Mouse (Mus musculus): ENCODE data around the gene Tnfrsf26. TPM values are rescaled to one million over a fixed set of nuclear protein-coding genes. Genes with fewer than 3 reads are reported as not detected.

The Tnfrsf26 gene
- polyA plus RNA-seq, 1 experiment from 2014 or later, result 0.48 TPM

GRCm38 (mm10) chr7:143583025-143583424 lies 45.5 kb downstream of the Tnfrsf26 start:
- Histone ChIP-seq H3K27ac (ENCODE audit: low read length) (no peak overlapping the region), H3K36me3 (ENCODE audit: control insufficient read depth, insufficient read depth, low read length) (peaks cover 23% of the 10 kb centered on the region)
- WGBS, result 89% methylated on average over 5 of the region's 5 CpGs

GRCm38 (mm10) chr7:143575751-143576150 lies 52.8 kb downstream of the Tnfrsf26 start:
- Histone ChIP-seq H3K9me3 (ENCODE audit: control insufficient read depth, low read length) (no peaks in the 10 kb centered on the region), H3K9ac (ENCODE audit: low read length) (no peak overlapping the region), H3K27ac (ENCODE audit: low read length) (no peak overlapping the region), H3K4me3 (ENCODE audit: low read length) (no peak overlapping the region), H3K4me1 (replicated peaks; ENCODE audit: control insufficient read depth, insufficient read depth, low read length) (no peaks in the 10 kb centered on the region), H3K27me3 (ENCODE audit: control insufficient read depth, insufficient read depth, low read depth, low read length) (no peaks in the 10 kb centered on the region), H3K36me3 (ENCODE audit: control insufficient read depth, insufficient read depth, low read length) (peaks cover 50% of the 10 kb centered on the region), H3K4me2 (ENCODE audit: low read depth, low read length) (no peak overlapping the region)
- WGBS, result 94% methylated on average over 11 of the region's 11 CpGs
- ATAC-seq (ENCODE audit: low read depth), result no peak

More at GRCm38 (mm10) chr7:143583025-143583424, 45.5 kb downstream of the Tnfrsf26 start:
- Histone ChIP-seq H3K4me3 (ENCODE audit: low read length) (no peak overlapping the region), H3K9me3 (ENCODE audit: control insufficient read depth, low read length) (no peaks in the 10 kb centered on the region), H3K4me2 (ENCODE audit: low read depth, low read length) (no peak overlapping the region), H3K4me1 (replicated peaks; ENCODE audit: control insufficient read depth, insufficient read depth, low read length) (no peaks in the 10 kb centered on the region), H3K9ac (ENCODE audit: low read length) (no peak overlapping the region), H3K27me3 (ENCODE audit: control insufficient read depth, insufficient read depth, low read depth, low read length) (no peaks in the 10 kb centered on the region)
- no peak for ATAC-seq (ENCODE audit: low read depth)

- no peaks in the 10 kb centered on the region for H3K4me1 ChIP-seq (replicated peaks; ENCODE audit: control insufficient read depth, insufficient read depth, low read length)
- H3K27me3 ChIP-seq (ENCODE audit: control insufficient read depth, insufficient read depth, low read depth, low read length), result no peaks in the 10 kb centered on the region
- H3K9me3 ChIP-seq (ENCODE audit: control insufficient read depth, low read length), result no peaks in the 10 kb centered on the region
- no peak overlapping the region for H3K27ac ChIP-seq (ENCODE audit: low read length)
- peaks cover 43% of the 10 kb centered on the region for H3K36me3 ChIP-seq (ENCODE audit: control insufficient read depth, insufficient read depth, low read length)
- 90% methylated on average over 3 of the region's 3 CpGs for WGBS
- H3K4me3 ChIP-seq (ENCODE audit: low read length), result no peak overlapping the region
- no peak overlapping the region for H3K9ac ChIP-seq (ENCODE audit: low read length)
- no peak overlapping the region for H3K4me2 ChIP-seq (ENCODE audit: low read depth, low read length)
- no peak for ATAC-seq (ENCODE audit: low read depth)
Observed at GRCm38 (mm10) chr7:143565648-143566039, 62.9 kb downstream of the Tnfrsf26 start.

- Histone ChIP-seq H3K9ac (ENCODE audit: low read length) (no peak overlapping the region), H3K4me2 (ENCODE audit: low read depth, low read length) (no peak overlapping the region), H3K4me1 (replicated peaks; ENCODE audit: control insufficient read depth, insufficient read depth, low read length) (no peaks in the 10 kb centered on the region), H3K4me3 (ENCODE audit: low read length) (no peak overlapping the region), H3K36me3 (ENCODE audit: control insufficient read depth, insufficient read depth, low read length) (peaks cover 39% of the 10 kb centered on the region), H3K27me3 (ENCODE audit: control insufficient read depth, insufficient read depth, low read depth, low read length) (no peaks in the 10 kb centered on the region), H3K27ac (ENCODE audit: low read length) (no peak overlapping the region), H3K9me3 (ENCODE audit: control insufficient read depth, low read length) (no peaks in the 10 kb centered on the region)
- no peak for ATAC-seq (ENCODE audit: low read depth)
- 90% methylated on average over 6 of the region's 6 CpGs for WGBS
Observed at GRCm38 (mm10) chr7:143565015-143565647, 63.4 kb downstream of the Tnfrsf26 start.

GRCm38 (mm10) chr7:143563787-143564186 lies 64.7 kb downstream of the Tnfrsf26 start:
- H3K4me2 ChIP-seq (ENCODE audit: low read depth, low read length), result no peak overlapping the region
- no peak overlapping the region for H3K4me3 ChIP-seq (ENCODE audit: low read length)
- WGBS, result 83% methylated on average over 5 of the region's 5 CpGs
- H3K4me1 ChIP-seq (replicated peaks; ENCODE audit: control insufficient read depth, insufficient read depth, low read length), result no peaks in the 10 kb centered on the region
- peaks cover 37% of the 10 kb centered on the region for H3K36me3 ChIP-seq (ENCODE audit: control insufficient read depth, insufficient read depth, low read length)
- no peak overlapping the region for H3K27ac ChIP-seq (ENCODE audit: low read length)
- H3K27me3 ChIP-seq (ENCODE audit: control insufficient read depth, insufficient read depth, low read depth, low read length), result no peaks in the 10 kb centered on the region
- H3K9me3 ChIP-seq (ENCODE audit: control insufficient read depth, low read length), result no peaks in the 10 kb centered on the region
- ATAC-seq (ENCODE audit: low read depth), result no peak
- no peak overlapping the region for H3K9ac ChIP-seq (ENCODE audit: low read length)

Small RNAs within 50 kb of the gene (microRNA-seq; reads per million reads assigned to microRNA genes)
- gene Mir7064, result 0.79 reads per million

Other genes with a start within 250 kb of the Tnfrsf26 start
- 434 and 478 TPM in 2 replicates for gene Cdkn1c, start 167.7 kb downstream of the Tnfrsf26 start, polyA plus RNA-seq (2015; fragmentation: Nextera tagmentation; extraction: Ambion mirVana)
- 3.5 and 5.4 TPM in 2 replicates for gene Slc22a18, start 155.0 kb downstream of the Tnfrsf26 start, polyA plus RNA-seq (2015; fragmentation: Nextera tagmentation; extraction: Ambion mirVana)
- gene Phlda2, start 125.6 kb downstream of the Tnfrsf26 start, polyA plus RNA-seq (2015; fragmentation: Nextera tagmentation; extraction: Ambion mirVana), result 5.4 and 6.2 TPM in 2 replicates
- 225 and 227 TPM in 2 replicates for gene Nap1l4, start 79.6 kb downstream of the Tnfrsf26 start, polyA plus RNA-seq (2015; fragmentation: Nextera tagmentation; extraction: Ambion mirVana)
- 56.6 and 59.1 TPM in 2 replicates for gene Cars, start 28.6 kb downstream of the Tnfrsf26 start, polyA plus RNA-seq (2015; fragmentation: Nextera tagmentation; extraction: Ambion mirVana)
- 5.8 and 6.3 TPM in 2 replicates for gene Tnfrsf22, start 20.9 kb upstream of the Tnfrsf26 start, polyA plus RNA-seq (2015; fragmentation: Nextera tagmentation; extraction: Ambion mirVana)
- 1.5 and 1.9 TPM in 2 replicates for gene Tnfrsf23, start 57.1 kb upstream of the Tnfrsf26 start, polyA plus RNA-seq (2015; fragmentation: Nextera tagmentation; extraction: Ambion mirVana)
- gene Osbpl5, start 128.3 kb upstream of the Tnfrsf26 start, polyA plus RNA-seq (2015; fragmentation: Nextera tagmentation; extraction: Ambion mirVana), result 45.5 and 48.3 TPM in 2 replicates
- gene Mrgprg, start 138.3 kb upstream of the Tnfrsf26 start, polyA plus RNA-seq (2015; fragmentation: Nextera tagmentation; extraction: Ambion mirVana), result not detected in 2 replicates
- gene Mrgpre, start 155.8 kb upstream of the Tnfrsf26 start, polyA plus RNA-seq (2015; fragmentation: Nextera tagmentation; extraction: Ambion mirVana), result 1.4 and 1.6 TPM in 2 replicates
- 7.7 and 8.9 TPM in 2 replicates for gene Nadsyn1, start 194.1 kb upstream of the Tnfrsf26 start, polyA plus RNA-seq (2015; fragmentation: Nextera tagmentation; extraction: Ambion mirVana)
- 24.3 and 27.3 TPM in 2 replicates for gene Dhcr7, start 194.4 kb upstream of the Tnfrsf26 start, polyA plus RNA-seq (2015; fragmentation: Nextera tagmentation; extraction: Ambion mirVana)
- gene Gm498, start 238.1 kb upstream of the Tnfrsf26 start, polyA plus RNA-seq (2015; fragmentation: Nextera tagmentation; extraction: Ambion mirVana), result not detected in 2 replicates

All from lung, embryonic 16.5 days (tissue).